Mouse (Mus musculus): Measurements from ENCODE around the gene Nploc4.
A peak's percentile ranks its signal among the peaks of the same experiment; 100 is the strongest.

- TF ChIP-seq CTCF (IDR thresholded peaks at IDR 0.05; ENCODE audit: extremely low read depth, insufficient read depth, low read length): no peak
- TF ChIP-seq POLR2A (IDR thresholded peaks at IDR 0.05; ENCODE audit: extremely low read depth, insufficient read depth, low read length): peak; percentile 96
These were observed 29.7 kb upstream of the Nploc4 start, which contains the start of gene Arl16 for GRCm38 (mm10) chr11:120467051-120467735.

Data from cortical plate, adult 2 months (tissue).